Mouse (Mus musculus) stomach, postnatal 0 days (tissue): ENCODE measurements at regions not wholly inside any gene's neighbourhood (a gene's known extent, or its start where the extent isn't known, plus 50 kb on each side); places are given as distances from the start of the nearest gene placed in this dataset.

Source experiments
- ATAC-seq: fragments of 200-750 bp; cut with Nextera tagmentation; 2 replicates; pipeline ENCODE4 v1.8.0; 2017; ENCODE audit not compliant: low FRiP score, low TSS enrichment
- DNase-seq: peaks from one replicate; pipeline ENCODE4 v3.0.0-alpha.2; 2016; ENCODE audit warnings: low spot score
- H3K27ac ChIP-seq: fragments of 300-500 bp; sonication (generic); replicated peaks from 2 replicates; pipeline ENCODE4 v1.5.1; 2014; ENCODE audit warnings: mild to moderate bottlenecking, control low read depth
- H3K27me3 ChIP-seq: fragments of 300-500 bp; sonication (generic); 2 replicates; pipeline ENCODE4 v1.6.1; 2014; ENCODE audit warnings: low read length; ENCODE audit not compliant: control insufficient read depth, insufficient read depth
- H3K36me3 ChIP-seq: fragments of 300-500 bp; sonication (generic); 2 replicates; pipeline ENCODE4 v1.6.1; 2014; ENCODE audit warnings: low read length, mixed read lengths; ENCODE audit not compliant: control insufficient read depth, insufficient read depth
- H3K4me1 ChIP-seq: fragments of 300-500 bp; sonication (generic); replicated peaks from 2 replicates; pipeline ENCODE4 v1.6.1; 2014; ENCODE audit warnings: antibody characterized with exemption; ENCODE audit not compliant: control insufficient read depth, insufficient read depth
- H3K4me2 ChIP-seq: fragments of 300-500 bp; sonication (generic); replicated peaks from 2 replicates; pipeline ENCODE4 v1.6.1; 2014; ENCODE audit warnings: low read depth, mild to moderate bottlenecking, control low read depth, moderate library complexity
- H3K4me3 ChIP-seq: fragments of 300-500 bp; sonication (generic); 2 replicates; pipeline ENCODE4 v1.5.1; 2014; ENCODE audit warnings: low read depth, low read length, control low read depth
- H3K9ac ChIP-seq: fragments of 300-500 bp; sonication (generic); 2 replicates; pipeline ENCODE4 v1.6.1; 2014; ENCODE audit warnings: mild to moderate bottlenecking, low read length, control low read depth, mixed read lengths
- H3K9me3 ChIP-seq: fragments of 300-500 bp; sonication (generic); 2 replicates; pipeline ENCODE4 v1.6.1; 2016; ENCODE audit warnings: low read length; ENCODE audit not compliant: control insufficient read depth
- CTCF ChIP-seq: IDR thresholded peaks from 2 replicates; pipeline ENCODE4 v1.5.1; 2016; ENCODE audit warnings: antibody characterized with exemption, low read depth, mild to moderate bottlenecking, moderate library complexity
- EP300 ChIP-seq: optimal IDR thresholded peaks from 2 replicates; pipeline ENCODE3; 2016; ENCODE audit warnings: antibody characterized with exemption
- WGBS: fragments of 180-500 bp; shearing (Covaris S2); extraction: QIAGEN DNeasy Blood & Tissue Kit; methylation state at CpG from one replicate; pipeline ENCODE4 v1.1.7; 2014; 5-methylcytosine and 5-hydroxymethylcytosine counted together

- 73% methylated on average over 2 of the region's 2 CpGs for WGBS
- no peak overlapping the region for H3K4me3 ChIP-seq
- H3K9me3 ChIP-seq: no peaks in the 10 kb centered on the region
- no peak for ATAC-seq
- TF ChIP-seq CTCF (no peak), EP300 (no peak)
- DNase-seq: no peak
- no peaks in the 10 kb centered on the region for H3K27me3 ChIP-seq
- H3K9ac ChIP-seq: no peak overlapping the region
- no peak overlapping the region for H3K27ac ChIP-seq
- H3K4me2 ChIP-seq: no peak overlapping the region
- no peaks in the 10 kb centered on the region for H3K36me3 ChIP-seq
- no peaks in the 10 kb centered on the region for H3K4me1 ChIP-seq
Measured at GRCm38 (mm10) chr14:78197483-78197882, 108.7 kb upstream of the Fam216b start.

- ATAC-seq: no peak
- H3K9me3 ChIP-seq: no peaks in the 10 kb centered on the region
- no peak overlapping the region for H3K27ac ChIP-seq
- 48% methylated on average over 6 of the region's 6 CpGs for whole genome bisulfite sequencing
- H3K9ac ChIP-seq: no peak overlapping the region
- no peak overlapping the region for H3K4me2 ChIP-seq
- no peaks in the 10 kb centered on the region for H3K4me1 ChIP-seq
- no peak overlapping the region for H3K4me3 ChIP-seq
- H3K36me3 ChIP-seq: no peaks in the 10 kb centered on the region
- no peaks in the 10 kb centered on the region for H3K27me3 ChIP-seq
- DNase-seq: no peak
- no peak for TF ChIP-seq EP300
- no peak for TF ChIP-seq CTCF
Measured at GRCm38 (mm10) chr14:78179576-78179975, 90.8 kb upstream of the Fam216b start.

GRCm38 (mm10) chr14:78173451-78173850 is 84.6 kb upstream of the Fam216b start:
- no peaks in the 10 kb centered on the region for H3K4me1 ChIP-seq
- H3K36me3 ChIP-seq: no peaks in the 10 kb centered on the region
- TF ChIP-seq EP300 (no peak), CTCF (no peak)
- WGBS: 87% methylated on average over 2 of the region's 2 CpGs
- DNase-seq: no peak
- no peak overlapping the region for H3K4me2 ChIP-seq
- ATAC-seq: no peak
- no peak overlapping the region for H3K27ac ChIP-seq
- no peak overlapping the region for H3K9ac ChIP-seq
- H3K9me3 ChIP-seq: no peaks in the 10 kb centered on the region
- no peaks in the 10 kb centered on the region for H3K27me3 ChIP-seq
- no peak overlapping the region for H3K4me3 ChIP-seq

- Histone ChIP-seq H3K4me2 (no peak overlapping the region), H3K27me3 (no peaks in the 10 kb centered on the region), H3K27ac (no peak overlapping the region), H3K9ac (no peak overlapping the region), H3K4me1 (no peaks in the 10 kb centered on the region), H3K36me3 (no peaks in the 10 kb centered on the region), H3K4me3 (no peak overlapping the region), H3K9me3 (no peaks in the 10 kb centered on the region)
- TF ChIP-seq EP300 (no peak), CTCF (no peak)
- ATAC-seq (no peak), DNase-seq (no peak)
- WGBS: 23% methylated on average over 1 of the region's 1 CpGs
Measured at GRCm38 (mm10) chr14:78172956-78173355, 84.1 kb upstream of the Fam216b start.

GRCm38 (mm10) chr14:78160819-78161218 is 72.0 kb upstream of the Fam216b start:
- H3K4me3 ChIP-seq: no peak overlapping the region
- 75% methylated on average over 3 of the region's 3 CpGs for WGBS

GRCm38 (mm10) chr14:78159567-78159966 is 70.8 kb upstream of the Fam216b start:
- ATAC-seq: no peak
- TF ChIP-seq CTCF (no peak), EP300 (no peak)
- H3K9ac ChIP-seq: no peak overlapping the region
- H3K4me2 ChIP-seq: no peak overlapping the region
- no peaks in the 10 kb centered on the region for H3K27me3 ChIP-seq
- no peaks in the 10 kb centered on the region for H3K36me3 ChIP-seq
- H3K27ac ChIP-seq: no peak overlapping the region
- H3K4me1 ChIP-seq: no peaks in the 10 kb centered on the region
- H3K4me3 ChIP-seq: no peak overlapping the region
- WGBS: 74% methylated on average over 7 of the region's 7 CpGs
- H3K9me3 ChIP-seq: no peaks in the 10 kb centered on the region
- DNase-seq: no peak

More at GRCm38 (mm10) chr14:78160819-78161218, 72.0 kb upstream of the Fam216b start:
- no peak for ATAC-seq
- H3K4me1 ChIP-seq: no peaks in the 10 kb centered on the region
- H3K27ac ChIP-seq: no peak overlapping the region
- H3K9me3 ChIP-seq: no peaks in the 10 kb centered on the region
- no peak for DNase-seq
- H3K9ac ChIP-seq: no peak overlapping the region
- TF ChIP-seq CTCF (no peak), EP300 (no peak)
- no peak overlapping the region for H3K4me2 ChIP-seq
- H3K36me3 ChIP-seq: no peaks in the 10 kb centered on the region
- H3K27me3 ChIP-seq: no peaks in the 10 kb centered on the region
